Mouse (Mus musculus): ENCODE results near the gene Adgrl1.
A peak's percentile ranks its signal among the peaks of the same experiment; 100 is the strongest.

Gene Adgrl1

DNA sequence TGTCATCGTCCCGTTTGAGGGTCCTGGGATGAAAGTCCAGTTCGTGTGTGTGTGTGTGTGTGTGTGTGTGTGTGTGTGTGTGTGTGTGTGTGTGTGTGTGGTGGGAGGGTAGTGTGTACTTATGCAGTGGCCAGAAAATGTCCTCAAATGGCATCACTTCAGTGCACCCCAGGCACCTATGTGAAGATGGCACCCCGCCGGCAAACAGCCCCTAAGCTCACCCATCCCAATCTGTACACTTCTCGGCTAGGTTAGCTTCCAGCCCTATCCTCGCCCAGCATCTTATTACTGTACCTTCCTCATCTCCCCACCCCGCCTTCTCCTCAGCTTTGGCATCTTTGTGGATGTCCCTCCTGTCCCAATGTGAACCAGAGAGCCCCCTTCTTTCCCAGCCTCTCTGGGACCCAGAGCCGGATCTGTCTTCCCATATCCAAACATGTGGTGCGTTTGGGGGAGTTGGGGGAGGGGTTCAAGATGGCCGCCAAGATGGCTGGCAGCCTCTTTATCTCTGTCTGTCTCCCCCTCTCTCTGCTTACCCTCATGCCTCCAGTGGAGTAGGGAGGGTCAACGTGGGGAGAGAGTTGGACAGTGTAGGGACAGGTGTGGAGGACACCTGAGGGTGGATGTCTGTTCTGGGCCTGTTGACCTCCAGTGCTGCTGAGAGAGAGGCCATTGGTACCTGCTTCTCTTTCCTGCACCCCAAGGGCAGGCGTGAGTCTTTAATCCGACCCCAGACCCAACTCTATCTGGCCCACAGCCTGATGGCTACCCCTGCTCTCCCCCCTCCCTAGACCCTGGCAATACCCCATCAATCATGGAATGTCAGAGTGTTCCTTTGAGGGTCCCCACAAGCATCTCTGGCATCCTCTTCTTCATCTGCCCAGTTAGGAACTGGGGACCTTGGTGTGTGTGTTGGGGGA, 1.9 kb downstream of the Adgrl1 start:
- no peak for ATAC-seq (ENCODE audit: low TSS enrichment)

DNA sequence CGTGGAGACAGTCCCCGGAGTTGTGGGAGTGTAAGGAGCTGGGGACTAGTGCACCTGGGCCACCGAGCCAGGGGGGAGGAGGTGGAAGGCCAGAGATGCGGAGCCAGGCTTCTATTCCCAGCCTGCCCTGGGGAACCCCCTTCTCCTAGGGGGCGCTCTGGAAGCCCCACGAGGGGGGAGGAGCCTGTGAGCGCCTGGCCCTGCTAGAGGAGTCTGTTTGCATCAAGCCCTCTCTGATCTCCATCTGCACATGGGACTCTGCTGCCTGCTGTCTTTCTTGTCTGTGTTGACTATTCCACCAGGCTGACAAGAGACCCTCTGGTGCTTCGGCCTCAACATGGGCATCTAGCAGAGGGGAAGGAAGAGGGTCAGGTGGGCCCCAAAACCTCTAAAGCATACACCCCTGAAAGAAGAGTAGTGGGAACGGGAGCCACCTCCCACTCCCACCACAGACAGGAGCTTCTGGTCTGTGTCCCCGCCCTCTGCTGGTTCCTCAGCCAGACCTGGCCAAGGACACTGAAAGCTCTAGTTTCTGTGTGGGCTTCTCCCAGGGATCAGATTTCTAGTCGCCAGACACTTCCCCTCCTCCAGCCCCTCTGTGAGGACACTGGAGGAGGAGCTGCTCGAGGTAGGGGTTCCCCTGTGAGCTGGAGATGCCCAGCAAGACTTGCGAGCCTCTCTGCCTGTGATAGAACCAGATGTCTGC, 3.2 kb downstream of the Adgrl1 start:
- ATAC-seq (ENCODE audit: low TSS enrichment): no peak

- peak; percentile 62 for ATAC-seq (ENCODE audit: low TSS enrichment)
These were observed 8.7 kb downstream of the Adgrl1 start for GRCm38 (mm10) chr8:83908583-83908982.

DNA sequence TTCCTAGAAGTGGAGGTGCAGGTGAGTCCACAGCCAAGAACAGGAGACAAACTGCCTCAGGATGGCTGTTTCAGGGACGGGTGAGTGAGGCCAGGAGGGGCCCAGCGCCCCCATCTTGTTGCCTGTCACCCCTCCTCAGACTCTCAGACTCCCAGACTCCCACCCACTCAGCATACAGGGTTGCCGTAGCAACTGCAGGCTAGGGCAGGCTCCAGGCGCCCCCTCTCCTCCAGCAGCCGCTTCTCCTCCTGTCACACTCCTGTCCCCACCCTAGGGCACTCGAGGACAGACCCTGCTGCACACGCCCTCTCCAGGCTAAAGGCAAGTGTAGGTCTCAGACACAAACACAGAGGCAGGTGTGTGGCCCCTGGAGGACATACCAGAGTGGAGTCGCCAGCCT, 9.4 kb downstream of the Adgrl1 start:
- ATAC-seq (ENCODE audit: low TSS enrichment): peak; percentile 47

DNA sequence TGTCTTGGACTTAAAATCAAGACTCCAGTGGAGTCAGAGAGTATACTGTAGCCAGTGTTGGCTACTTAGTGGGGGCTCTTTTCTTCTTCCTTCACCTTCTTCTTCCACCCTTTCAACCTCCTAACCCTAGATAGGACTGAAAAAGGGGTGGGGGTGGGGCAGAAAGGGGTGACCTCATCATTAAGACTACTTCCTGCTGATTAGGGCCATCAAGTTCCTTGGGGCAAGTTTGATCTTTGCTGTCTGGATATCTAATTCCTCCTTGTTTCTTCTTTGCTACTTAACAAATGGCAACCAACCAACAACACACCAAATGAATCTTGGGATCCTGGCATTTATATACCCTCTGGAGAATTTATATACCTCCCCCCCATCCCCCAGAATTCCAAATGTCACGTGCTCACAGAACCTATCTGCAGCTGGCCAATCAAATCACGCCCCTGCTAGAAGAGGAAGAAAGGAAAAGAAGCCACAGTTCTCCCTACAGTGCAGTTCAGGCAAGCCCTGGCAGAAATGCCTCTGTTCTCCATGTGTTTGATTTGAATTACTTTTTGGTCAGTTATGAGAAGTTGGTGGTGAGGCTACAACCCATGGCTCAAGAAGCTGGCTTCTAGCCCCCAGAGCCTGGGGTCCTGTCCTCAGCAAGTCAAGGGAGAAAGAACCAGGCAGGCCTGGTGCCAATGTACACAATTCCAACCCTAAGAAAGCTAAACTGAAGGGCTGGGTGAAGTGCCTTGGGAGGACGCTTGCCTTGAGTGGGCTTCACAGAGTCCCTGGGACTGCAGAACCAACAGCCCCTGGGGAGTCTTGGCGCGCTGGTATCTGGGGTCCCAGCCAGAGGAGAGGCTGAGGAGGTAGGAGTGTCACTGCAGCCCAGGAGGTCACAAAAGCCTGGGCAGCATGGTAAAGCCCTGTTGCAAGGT, 12.2 kb downstream of the Adgrl1 start:
- no peak for ATAC-seq (ENCODE audit: low TSS enrichment)

GRCm38 (mm10) chr8:83914232-83914631, 14.3 kb downstream of the Adgrl1 start:
- no peak for ATAC-seq (ENCODE audit: low TSS enrichment)

- no peak; the same call in 1 of the 2 replicates for ATAC-seq (ENCODE audit: low TSS enrichment)
These were observed 15.0 kb downstream of the Adgrl1 start for GRCm38 (mm10) chr8:83914860-83915259.

DNA sequence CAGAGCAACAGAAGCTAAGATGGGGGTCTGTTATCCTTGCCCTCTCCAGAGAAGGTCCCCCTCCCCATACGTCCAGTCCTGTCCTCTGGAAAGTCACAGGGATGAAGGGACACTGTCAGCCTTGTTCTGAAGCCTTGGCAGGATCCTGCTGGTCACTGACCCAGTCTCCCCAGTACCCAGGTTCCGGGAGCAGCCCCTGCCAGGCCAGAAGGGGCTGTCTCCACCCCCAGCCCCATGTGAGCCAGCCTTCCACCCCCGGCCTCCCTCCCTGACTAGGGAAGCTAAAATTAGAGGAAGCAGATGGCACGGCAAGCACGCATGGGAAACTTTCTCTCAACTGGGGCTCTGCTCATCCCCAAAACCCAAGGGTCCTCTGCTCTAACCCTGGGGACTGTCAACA, 16.1 kb downstream of the Adgrl1 start:
- peak; percentile 71 for ATAC-seq (ENCODE audit: low TSS enrichment)

DNA sequence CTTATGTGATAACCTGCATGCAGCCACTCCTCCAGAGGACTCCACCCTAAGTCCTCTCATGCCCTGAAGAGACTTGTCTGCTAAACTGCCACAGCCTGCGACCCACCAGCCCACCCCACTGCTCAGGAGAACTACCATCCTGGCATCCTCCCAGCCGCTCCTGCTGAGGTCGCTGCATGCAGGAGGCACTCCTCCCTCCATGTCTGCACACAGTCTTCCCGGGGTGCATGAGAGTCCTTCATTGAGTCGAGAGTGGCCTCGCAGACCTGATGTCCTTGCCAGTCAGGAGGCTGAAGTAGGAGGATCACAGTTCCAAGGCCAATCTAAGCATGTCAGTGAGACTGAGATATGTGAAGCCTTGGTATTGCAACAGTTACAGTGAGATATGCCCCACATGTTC, 17.7 kb downstream of the Adgrl1 start:
- no peak for ATAC-seq (ENCODE audit: low TSS enrichment)

GRCm38 (mm10) chr8:83921558-83921957, 21.7 kb downstream of the Adgrl1 start:
- ATAC-seq (ENCODE audit: low TSS enrichment): peak; percentile 66

- ATAC-seq (ENCODE audit: low TSS enrichment): no peak
These were observed 22.8 kb downstream of the Adgrl1 start for GRCm38 (mm10) chr8:83922727-83923126.

DNA sequence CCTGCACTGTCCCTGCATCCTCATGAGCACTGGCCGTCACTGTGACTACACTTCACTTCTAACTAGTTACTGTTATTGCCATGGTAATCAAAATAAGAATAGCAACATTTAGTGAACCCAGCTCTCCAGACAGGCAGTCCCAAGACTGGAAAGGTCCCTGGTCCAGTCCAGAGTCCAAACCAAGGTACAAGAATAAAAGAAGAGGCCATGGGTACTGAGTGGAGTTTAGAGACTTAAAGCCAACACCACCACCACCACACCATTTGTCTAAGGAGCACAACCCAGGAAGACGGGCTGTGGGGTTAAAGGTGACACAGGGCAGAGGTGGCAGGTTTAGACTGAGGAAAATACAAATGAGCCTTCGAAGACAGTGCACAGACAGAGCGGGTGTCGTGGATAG, 24.7 kb downstream of the Adgrl1 start:
- ATAC-seq (ENCODE audit: low TSS enrichment): no peak

DNA sequence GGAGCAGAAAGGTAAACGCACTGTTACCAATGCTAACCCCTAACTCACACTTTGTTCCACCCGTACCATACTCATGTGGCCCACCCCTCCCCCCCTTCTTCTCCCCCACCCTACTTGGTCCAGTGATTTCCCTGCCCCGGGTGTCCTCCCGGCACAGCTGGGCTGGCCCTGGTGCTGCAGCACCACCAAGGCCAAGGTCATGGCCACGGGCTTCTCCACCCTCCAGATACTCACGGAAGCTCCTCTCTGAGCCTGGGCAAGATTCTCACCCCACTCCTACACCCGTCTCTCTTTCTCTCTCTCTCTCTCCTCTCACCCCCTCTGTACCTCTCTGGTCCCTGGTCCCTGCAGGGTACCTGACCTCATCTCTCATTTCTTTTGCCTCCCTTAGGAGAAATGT, 26.4 kb downstream of the Adgrl1 start:
- no peak for ATAC-seq (ENCODE audit: low TSS enrichment)

GRCm38 (mm10) chr8:83934222-83934621, 34.3 kb downstream of the Adgrl1 start:
- ATAC-seq (ENCODE audit: low TSS enrichment): no peak

DNA sequence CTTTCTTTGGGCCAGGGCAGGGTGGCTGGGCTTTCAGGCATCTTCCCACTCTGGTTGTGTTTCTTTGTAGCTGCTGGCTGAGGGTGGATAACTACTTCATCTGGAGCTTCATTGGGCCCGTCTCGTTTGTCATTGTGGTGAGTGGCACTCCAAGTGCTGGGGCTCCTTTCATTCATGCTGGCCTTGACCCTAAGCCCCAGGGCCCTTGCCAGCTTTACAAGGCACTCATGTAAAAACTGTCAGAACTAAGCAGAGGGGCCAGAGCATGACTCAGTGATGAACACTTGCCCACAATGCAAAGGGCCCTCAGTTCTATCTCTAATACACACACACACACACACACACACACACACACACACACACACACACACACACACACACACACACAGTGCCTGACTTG, 35.1 kb downstream of the Adgrl1 start:
- ATAC-seq (ENCODE audit: low TSS enrichment): no peak

DNA sequence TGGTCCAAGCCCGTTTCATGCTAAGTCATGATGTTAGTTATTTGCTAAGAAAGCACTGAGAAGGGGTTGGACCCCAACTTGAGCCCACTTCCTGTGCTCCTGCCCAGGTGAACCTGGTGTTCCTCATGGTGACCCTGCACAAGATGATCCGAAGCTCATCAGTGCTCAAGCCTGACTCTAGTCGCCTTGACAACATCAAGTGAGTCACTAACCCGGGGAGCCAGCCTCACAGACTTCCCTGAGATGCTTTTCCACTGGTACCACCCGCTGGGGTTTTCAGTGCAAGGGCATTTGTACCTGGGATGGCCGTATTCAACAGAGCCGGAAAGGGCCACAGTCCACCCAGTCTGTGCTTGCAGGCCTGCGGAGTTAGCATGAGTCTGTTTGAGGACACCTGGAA, 35.5 kb downstream of the Adgrl1 start:
- no peak for ATAC-seq (ENCODE audit: low TSS enrichment)

- no peak for ATAC-seq (ENCODE audit: low TSS enrichment)
These were observed 37.7 kb downstream of the Adgrl1 start for GRCm38 (mm10) chr8:83937645-83938044.

DNA sequence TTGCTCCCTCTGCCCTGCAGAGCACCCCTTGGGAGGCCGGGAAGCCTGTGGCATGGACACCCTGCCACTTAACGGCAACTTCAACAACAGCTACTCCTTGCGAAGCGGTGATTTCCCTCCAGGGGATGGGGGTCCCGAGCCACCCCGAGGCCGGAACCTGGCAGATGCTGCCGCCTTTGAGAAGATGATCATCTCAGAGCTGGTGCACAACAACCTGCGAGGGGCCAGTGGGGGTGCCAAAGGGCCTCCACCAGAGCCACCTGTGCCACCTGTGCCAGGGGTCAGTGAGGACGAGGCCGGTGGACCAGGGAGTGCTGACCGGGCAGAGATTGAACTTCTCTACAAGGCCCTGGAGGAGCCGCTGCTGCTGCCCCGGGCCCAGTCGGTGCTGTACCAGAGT, 38.4 kb downstream of the Adgrl1 start:
- no peak for ATAC-seq (ENCODE audit: low TSS enrichment)

- no peak for ATAC-seq (ENCODE audit: low TSS enrichment)
These were observed 41.3 kb downstream of the Adgrl1 start for GRCm38 (mm10) chr8:83941066-83941677.

DNA sequence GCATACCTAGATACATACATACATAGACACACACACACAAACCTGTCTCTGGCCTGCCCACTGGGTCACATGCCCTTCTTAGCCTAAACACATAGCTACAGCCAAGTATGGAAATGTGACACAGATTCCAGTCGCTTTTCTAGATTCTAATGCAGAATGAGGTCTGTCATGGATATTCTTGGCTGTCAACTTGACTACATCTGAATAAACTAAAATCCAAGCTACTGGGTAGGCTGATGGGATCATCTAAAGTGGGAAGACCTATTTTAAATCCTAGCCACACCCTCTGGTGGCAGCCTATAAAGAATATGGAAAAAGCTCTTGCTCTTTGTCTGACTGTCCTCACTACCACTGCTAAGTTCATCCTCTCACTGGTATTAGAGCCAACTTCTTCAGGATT, 42.5 kb downstream of the Adgrl1 start:
- peak; percentile 73 for ATAC-seq (ENCODE audit: low TSS enrichment)

GRCm38 (mm10) chr8:83945540-83945939, 45.6 kb downstream of the Adgrl1 start:
- ATAC-seq (ENCODE audit: low TSS enrichment): peak; percentile 31; the same call in 1 of the 2 replicates

DNA sequence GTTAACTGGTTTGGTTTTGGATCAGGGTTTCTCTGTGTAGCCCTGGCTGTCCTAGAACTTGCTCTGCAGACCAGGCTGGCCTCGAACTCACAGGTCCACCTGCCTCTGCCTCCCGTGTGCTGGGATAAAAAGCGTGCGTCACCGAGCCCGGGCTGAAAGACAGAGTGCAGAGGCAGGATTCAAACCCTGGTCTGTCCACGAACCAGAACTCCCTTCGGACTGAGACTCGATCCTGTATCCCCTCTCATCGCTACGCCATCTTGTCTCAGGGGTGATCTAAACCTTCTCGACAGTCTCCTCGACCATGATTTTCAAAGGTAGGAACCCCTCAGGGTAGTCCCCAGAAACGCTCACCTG, 54.8 kb downstream of the Adgrl1 start:
- ATAC-seq (ENCODE audit: low TSS enrichment): no peak

All from frontal cortex, adult (tissue).